Mouse (Mus musculus) ES-E14 (cell line): ENCODE measurements around the gene Asnsd1.

ENCODE experiments used
- HCFC1 ChIP-seq: IDR thresholded peaks from 2 replicates; pipeline ENCODE4 v1.6.1; 2012; ENCODE audit warnings: low read length, inconsistent platforms, borderline replicate concordance; ENCODE audit not compliant: insufficient read depth
- ZC3H11A ChIP-seq: IDR thresholded peaks from 2 replicates; pipeline ENCODE4 v1.6.1; 2012; ENCODE audit warnings: low read depth, mild to moderate bottlenecking, inconsistent platforms, low read length, borderline replicate concordance

DNA sequence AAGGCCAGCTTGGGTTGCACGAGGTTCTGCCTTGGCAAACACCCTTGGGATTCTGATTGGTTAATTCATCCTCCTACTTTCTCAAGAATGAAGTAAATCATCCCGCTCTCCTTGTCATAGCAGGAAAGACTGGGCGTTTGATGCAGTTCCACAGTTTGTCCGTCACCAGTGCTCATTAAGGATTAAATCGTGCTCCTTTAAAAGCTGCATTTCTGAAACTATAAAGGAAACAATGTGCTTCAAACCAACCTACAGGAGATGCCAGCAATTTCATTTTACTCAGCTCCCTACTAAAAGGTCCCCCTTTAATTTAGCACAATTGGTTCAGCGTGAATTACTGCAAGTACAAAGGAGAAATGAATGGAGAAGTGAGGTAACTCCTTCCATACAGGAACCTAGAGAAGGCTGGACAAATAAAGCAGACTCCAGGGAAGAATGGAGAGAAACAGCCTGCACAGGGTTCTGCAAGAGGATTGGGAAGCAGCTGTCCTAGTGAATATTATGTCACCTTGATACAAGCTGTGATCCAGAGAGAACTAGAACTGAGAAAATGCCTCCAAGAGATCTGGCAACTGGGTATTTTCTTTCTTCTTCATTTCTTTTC lies 31.6 kb upstream of the Asnsd1 start:
- TF ChIP-seq ZC3H11A, result no peak
- no peak for TF ChIP-seq HCFC1
